Mouse (Mus musculus) adrenal gland, postnatal 14 days (tissue): Measurements from ENCODE around the gene Chchd10. TPM values are rescaled to one million over a fixed set of nuclear protein-coding genes. Genes with fewer than 3 reads are reported as not detected.
"Not testable (repeated sequence)": the region's sequence is repeated elsewhere in the genome, so short reads cannot be mapped to it uniquely, and the experiment has no call there.

Source experiments
- DNase-seq: peaks from one replicate; pipeline ENCODE4 v3.0.0; 2021; ENCODE audit warnings: mixed read lengths
- long read RNA-seq, 2 experiments: library from polyadenylated mRNA; stranded (forward); transcript quantifications; one replicate each; pipeline ENCODE4 v2.0.0; 2021
- total RNA-seq: library from RNA; stranded (reverse); gene quantifications from 2 replicates; pipeline ENCODE4 v1.2.3, GENCODE M21; 2021

Chchd10 gene
- total RNA-seq: 1,334 and 1,341 TPM in 2 replicates
- long read RNA-seq, experiment 1, transcript Chchd10-201 (4 exons, 939 nt): major isoform, 1,004 of 1,044 reads
- long read RNA-seq, experiment 1, partial matches to known transcripts: 23 of 1,044 reads
- long read RNA-seq, experiment 1, other reads (novel, unspliced or antisense): 15 of 1,044 reads
- long read RNA-seq, experiment 2, transcript Chchd10-202 (2 exons, 405 nt): minor isoform, 17 of 1,401 reads
- long read RNA-seq, experiment 2, transcript Chchd10-201 (4 exons, 939 nt): major isoform, 1,338 of 1,401 reads
- long read RNA-seq, experiment 2, partial matches to known transcripts: 36 of 1,401 reads
- long read RNA-seq, experiment 2, other reads (novel, unspliced or antisense): 10 of 1,401 reads

DNA sequence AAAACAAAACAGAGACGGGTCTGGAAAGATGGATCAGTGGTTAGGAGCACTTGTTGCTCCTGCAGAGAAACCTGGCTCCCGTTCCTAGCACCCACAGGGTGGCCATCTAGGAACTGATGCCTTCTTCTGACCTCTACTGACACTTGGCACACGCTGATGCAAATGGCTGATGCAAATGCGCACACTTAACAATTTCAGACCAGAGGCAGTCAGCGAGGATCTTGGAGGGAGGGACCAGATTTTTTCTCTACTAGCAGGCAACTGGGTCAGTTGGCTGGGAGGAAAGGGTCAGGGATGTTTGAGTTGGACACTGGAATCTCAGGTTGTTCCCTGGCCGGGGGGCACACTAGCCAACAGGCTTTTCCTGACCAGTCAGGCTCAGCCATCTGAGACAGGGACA is at the start of gene Chchd10:
Chchd10 (plus strand) TSS at position 240 of the 400 bp plus-strand sequence.
- no peak for DNase-seq

DNA sequence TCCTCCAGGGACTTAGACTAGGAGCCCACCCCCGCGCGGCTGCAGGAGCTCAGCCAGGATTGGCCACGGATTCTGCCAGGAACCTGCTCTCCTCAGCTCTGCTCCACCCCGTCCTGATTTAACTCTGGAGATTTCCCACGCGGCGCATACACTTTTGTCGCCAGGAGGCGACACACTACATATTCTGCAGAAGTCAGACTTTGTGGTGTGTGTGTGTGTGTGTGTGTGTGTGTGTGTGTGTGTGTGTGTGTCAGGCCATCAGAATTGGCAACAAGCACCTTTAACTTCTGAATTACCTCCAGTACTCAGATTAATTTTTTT is 49.7 kb upstream of the Chchd10 start:
- DNase-seq: peak; percentile 86

DNA sequence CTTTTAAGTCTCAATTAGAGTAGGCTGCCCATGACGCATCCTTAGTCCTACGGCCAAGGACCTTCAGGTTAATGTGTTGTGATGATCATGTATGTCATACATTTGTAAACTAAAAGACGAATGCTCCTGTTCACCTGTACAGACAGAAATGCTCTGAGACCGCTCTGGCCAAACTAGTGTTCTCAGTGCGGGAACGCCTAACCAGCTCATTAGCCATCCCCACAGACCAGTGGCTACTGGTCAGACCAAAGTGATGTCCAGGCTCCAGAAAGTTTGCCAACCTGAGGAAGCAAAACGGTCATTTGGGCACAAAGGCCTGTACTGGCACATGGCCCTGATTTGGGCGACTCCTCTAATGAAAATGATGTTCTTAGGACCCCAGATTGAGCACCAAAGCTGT is 48.2 kb upstream of the Chchd10 start:
- no peak for DNase-seq

- not testable (repeated sequence) for DNase-seq
Observed at GRCm38 (mm10) chr10:75887504-75887903, 45.4 kb upstream of the Chchd10 start.

DNA sequence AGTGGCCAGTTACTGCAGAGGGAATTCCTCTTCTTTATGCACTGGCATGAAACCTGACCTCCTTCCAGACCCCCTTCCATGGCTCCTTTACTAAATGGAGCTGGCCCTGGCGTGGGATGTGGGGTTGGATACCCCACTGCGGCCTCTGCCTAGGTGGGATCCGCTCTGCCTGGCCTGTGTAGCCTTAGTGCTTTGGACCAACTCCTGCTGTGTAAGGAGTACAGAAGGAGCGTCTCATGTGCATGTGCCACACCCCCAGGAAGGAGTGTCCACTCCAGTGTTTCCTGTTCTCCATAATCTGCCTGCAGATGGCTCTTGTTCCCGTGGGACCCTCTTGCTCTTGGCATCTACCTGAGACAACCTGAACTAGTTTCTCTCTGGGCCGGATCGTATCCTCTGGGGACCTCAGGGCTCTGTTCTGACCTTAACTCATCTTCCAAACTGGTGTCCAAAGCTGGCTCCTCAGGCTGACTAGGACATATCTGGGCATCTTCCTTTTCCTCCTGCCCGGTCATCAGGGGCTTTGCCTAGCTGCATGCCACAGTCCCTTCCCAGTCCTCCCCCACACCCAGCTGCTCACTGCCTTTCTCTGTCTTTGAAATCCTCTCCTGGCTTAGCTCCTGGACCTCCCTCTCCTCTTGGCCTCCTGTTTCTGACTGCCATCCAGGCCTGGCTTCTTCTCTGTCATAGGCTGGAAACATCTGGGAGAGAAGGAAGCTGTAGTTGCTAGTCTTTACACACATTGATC is 43.4 kb upstream of the Chchd10 start:
- no peak for DNase-seq

DNA sequence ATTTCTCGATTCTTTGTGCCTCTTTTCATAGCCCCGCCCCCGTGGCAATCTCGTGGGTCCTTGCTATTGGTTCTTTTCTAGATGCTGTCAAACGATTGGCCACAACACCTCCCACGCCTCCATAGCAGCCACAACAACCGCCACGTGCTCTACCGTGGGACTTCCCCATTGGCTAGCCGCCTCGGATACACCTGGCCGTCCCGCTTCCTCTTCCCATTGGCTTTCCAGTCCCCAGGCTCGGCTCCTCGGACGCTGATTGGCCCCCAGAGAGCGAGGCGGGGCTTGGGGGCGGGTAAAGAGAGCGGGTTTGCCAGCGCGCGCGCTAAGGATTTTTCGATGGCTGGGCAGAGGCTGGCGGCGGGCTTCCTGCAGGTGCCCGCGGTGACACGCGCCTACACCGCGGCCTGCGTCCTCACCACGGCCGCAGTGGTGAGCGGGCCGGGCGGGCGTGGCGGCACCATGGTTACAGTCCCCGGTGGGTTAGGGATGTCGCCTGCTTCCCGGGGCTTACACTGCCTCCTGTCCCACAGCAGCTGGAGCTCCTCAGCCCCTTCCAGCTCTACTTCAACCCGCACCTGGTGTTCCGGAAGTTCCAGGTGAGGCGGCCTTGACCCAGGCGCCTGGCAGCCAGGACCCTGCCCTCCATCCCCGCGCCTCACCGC is 39.7 kb upstream of the Chchd10 start, which contains the start of gene Derl3:
Derl3 (plus strand) TSS at position 325 of the 662 bp plus-strand sequence.
- peak; percentile 97 for DNase-seq

DNA sequence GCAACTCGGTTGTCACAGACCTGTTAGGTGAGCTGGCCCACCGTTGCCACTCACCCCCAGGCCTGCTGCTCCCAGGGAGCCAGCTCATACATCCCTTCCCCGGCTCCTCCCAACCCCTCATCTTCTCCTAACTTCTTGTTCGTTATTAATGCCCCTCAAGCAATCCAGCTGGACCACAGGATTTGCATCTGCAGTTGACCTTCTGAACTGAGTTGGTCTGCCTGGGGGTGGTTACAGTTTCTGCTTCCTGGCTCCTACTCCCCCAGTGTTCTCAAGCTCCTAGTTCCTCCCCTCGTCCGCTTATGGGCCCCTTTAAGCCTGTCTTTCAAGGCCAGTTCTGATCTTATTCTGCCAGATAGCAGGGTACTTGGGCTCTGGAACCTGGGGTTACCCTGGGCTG is 38.3 kb upstream of the Chchd10 start:
- DNase-seq: no peak

DNA sequence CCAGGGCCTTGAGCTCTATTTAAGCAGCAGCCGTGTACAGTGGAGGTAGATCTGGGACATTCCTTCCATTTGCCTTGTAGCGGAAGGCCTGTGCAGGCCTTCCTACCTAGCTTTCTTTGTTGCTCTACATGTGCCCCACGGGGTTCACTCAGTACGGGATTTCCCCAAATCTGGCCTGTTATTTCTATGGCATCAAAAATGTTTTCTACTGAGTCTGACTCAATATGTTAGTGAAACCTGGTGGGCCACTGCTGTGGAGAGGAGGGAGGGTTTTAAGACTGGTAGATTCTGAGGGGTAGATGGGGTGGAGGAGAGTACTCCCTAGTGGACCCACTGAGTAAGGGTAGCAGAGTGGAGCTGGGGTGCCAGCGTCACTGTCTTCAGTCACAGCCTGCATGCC is 37.2 kb upstream of the Chchd10 start:
- DNase-seq: no peak

- DNase-seq: no peak
Observed at GRCm38 (mm10) chr10:75896208-75896607, 36.7 kb upstream of the Chchd10 start.

GRCm38 (mm10) chr10:75897373-75897772 is 35.6 kb upstream of the Chchd10 start:
- DNase-seq: peak; percentile 84

GRCm38 (mm10) chr10:75898039-75898564 is 34.8 kb upstream of the Chchd10 start:
- DNase-seq: peak; percentile 31

DNA sequence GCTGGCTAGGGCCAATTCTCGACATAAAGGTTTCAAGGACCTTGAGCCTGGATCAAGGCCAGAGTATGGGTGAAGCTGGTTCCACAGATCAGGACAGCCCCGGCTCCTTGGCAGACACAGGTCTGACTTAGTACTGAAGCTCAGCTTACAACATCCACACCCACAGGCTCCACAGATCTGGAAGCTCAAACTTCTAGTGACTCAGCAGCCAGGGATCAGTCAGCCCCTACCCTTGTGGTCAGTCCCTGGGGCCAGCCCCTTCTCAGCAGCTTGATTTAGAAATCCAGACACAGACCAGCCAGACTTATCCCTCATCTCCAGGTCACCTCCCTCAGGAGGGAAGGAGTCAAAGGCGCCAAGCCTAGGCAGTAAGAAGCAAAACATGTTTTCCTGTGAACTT is 34.1 kb upstream of the Chchd10 start:
- peak; percentile 76 for DNase-seq

DNA sequence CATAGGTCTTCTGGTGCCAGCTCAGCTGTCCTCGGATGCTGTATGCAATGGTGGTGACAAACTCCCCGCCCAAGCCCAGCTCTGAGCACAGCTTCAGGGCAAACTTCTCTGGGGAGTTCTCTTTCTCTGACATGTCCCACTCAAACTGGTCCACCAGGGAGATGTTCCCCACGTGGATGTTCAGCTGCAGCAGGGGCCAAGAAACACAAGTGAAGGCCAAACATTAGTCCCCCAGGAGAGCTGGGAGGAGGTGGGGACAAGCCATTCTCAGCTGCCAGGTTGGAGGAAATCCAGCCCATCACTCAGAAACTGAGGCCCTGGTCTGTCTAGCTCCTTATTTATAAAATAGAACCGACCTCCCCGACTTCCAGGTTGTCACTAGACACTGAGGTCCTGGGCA is 28.5 kb upstream of the Chchd10 start:
- no peak for DNase-seq

DNA sequence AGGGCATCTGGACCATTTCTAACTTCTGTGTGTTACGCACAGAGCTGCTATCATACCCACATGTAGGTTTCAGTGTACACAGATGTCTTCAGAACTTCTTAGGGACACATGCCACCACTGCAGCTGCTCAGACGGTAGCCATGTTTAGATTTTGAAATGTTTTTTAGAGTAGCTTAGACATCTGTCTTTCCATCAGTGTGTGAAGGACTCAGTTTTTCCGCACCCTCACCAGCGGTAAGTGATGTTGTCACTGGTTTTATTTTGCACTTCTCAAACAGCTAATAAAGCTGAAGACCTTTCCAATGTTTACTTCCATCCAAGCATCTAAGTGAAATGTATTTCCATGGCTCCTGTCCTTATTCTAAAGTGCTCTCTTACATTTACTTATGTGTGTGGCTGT is 26.0 kb upstream of the Chchd10 start:
- DNase-seq: no peak

GRCm38 (mm10) chr10:75910698-75911097 is 22.2 kb upstream of the Chchd10 start:
- no peak for DNase-seq

- no peak for DNase-seq
Observed at GRCm38 (mm10) chr10:75913013-75913589, 19.8 kb upstream of the Chchd10 start.

GRCm38 (mm10) chr10:75915557-75915956 is 17.4 kb upstream of the Chchd10 start:
- no peak for DNase-seq

DNA sequence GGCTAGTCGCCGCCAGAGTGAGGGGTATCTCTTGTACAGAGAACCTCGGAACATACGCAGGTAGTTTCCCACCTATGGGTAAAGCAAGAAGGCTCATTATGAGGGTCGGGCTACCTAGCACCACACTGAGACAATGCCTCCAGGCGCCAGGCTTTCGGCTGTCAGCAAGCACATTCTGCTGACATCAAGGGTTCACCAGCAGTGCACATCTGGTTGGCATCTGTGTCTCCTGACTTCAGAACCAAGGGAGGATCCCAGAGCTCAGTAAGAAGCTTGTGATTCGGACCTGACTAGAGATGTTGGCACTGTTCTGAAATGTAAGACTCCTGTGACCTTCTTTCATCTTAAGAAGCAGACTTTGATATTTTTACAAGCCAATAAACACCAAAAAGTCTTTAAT is 16.1 kb upstream of the Chchd10 start:
- no peak for DNase-seq

- DNase-seq: no peak
Observed at GRCm38 (mm10) chr10:75919026-75919425, 13.9 kb upstream of the Chchd10 start.

DNA sequence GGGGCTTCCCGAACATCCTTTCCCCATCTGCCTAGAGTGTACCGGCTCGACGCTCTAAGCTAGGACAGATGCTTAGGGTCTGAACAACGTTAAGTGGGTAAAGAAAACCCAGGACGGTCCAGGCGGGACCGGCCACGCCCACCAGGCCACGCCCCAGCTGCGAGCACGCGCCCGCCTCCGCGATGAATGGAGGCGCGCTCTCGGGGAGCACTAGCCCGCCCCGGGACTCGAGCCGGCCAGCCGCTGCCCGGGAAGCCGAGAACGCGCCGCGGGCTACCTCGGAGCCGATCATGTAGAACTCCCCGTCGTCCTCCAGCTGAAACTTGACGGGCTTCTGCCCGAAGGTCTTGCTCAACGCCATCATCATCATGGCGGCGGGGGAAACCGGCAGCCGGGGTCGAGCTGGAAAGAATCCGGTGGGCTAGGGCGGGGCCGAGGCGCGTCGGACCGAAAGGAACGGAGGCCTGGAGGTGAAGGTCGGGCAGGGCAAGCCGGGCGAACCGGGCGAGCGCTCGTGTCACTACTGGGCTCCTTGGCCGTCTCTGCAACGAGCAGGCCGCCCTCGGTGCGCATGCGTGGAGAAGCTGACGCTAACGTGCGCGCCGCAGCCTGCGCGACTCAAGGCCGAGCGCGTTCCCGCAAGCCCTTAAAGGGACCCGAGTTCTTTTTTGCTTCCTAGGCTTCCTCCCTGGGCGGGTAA is 11.8 kb upstream of the Chchd10 start, which contains the start of gene Smarcb1:
Smarcb1 (minus strand) TSS at position 592 of the 700 bp plus-strand sequence.
- peak; percentile 96 for DNase-seq

DNA sequence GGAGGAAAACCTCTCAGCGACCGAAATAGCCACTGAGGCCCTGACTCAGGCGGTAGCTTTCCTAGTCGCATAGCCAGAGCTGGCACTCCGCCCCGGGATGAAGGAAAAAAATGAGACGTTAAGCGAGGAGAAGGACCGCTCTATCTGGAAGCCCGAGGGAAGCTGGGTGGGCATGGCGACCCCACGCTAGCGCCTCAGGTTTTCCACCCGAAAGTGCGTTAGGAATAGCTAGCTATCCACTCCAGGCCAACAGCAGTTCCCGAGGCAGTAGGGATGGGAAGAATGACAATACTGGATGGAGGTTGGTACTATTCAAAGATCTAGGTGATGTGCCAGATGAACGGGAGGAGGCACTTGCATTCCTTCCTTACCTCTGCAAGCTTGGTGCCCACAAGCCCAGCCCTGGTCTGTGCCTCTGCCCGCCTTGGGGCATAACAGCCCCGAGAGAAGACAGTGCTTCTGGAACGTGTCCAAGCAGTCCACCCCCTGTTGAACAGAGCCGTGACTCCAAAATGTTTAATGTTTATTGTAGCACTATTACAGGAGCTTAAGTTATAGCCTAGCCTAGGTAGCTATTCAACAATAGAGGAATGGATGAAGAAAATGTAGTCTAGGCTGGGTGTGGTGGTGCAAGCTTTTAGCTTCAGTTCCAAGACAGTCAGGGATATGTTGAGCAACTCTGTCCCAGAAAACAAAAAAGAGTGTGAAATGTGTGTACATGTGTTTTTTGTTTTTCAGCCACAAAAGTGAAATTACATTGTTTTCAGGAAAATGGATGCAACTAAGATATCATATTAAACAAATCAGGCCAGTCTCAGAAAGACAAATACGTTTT is 11.0 kb upstream of the Chchd10 start:
- DNase-seq: no peak
